Mouse (Mus musculus) ovary, postnatal 10 days (tissue): ENCODE data around the gene Cux2.

ENCODE experiments used
- DNase-seq: peaks from one replicate; pipeline ENCODE4 v3.0.0; 2022; ENCODE audit warnings: low spot score

Gene Cux2

DNA sequence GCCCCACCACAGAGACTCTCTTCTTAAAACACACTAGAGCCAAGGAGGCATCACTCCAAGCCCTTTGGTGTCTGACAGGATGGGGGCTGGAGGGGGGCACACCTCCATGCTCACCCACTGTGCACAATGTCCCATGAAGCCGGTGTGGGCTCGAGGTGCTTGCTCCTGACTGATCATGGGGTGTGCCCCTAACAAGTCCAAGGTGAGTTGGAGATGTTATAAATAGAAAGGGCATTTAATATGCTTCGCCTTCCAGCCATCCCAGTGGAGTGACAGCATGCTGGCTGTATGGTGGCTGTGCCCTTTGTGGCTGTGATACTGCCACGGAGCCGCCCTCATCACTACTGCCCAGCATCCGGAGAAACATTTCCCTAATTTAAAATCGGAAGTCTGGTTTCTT, 87.5 kb downstream of the Cux2 start:
- DNase-seq: no peak

DNA sequence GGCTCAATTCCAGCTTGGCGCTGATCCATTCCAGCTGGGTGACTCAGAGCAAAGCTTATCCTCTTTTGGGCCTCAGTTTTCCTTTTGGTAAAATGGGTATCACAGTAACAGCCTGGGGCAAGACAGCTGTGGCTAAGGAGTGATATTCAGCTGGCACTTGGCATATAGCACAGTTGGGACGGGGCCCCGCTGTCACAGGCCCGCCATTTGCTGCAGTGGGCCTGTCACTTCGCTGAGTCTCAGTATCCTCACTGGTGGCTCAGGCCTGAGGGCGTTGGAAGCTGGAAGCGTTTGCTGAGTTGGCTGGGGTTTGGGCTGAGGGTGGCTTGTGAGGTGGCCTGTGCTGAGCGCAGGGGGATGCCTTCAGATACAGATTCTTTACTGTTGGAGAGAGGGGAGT, 88.6 kb downstream of the Cux2 start:
- no peak for DNase-seq

DNA sequence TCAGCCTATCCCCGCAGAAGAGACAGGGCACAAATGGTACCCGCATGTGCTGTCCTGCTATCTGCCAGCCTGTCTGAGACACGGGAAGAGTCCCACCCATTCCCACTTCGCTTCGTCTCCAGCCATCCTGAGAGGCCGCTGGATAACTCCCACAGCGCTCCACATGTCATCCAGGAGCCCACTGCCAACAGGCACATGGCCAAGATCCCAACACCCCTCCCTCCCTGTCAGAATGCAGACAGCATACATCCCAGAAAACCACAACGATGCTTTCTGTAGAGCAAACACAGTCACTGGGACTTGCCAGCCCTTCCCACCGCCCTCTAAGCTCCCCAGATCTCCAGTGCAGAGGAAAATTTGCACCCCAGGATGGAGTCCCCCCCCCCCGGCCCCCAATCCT, 90.2 kb downstream of the Cux2 start:
- DNase-seq: no peak

DNA sequence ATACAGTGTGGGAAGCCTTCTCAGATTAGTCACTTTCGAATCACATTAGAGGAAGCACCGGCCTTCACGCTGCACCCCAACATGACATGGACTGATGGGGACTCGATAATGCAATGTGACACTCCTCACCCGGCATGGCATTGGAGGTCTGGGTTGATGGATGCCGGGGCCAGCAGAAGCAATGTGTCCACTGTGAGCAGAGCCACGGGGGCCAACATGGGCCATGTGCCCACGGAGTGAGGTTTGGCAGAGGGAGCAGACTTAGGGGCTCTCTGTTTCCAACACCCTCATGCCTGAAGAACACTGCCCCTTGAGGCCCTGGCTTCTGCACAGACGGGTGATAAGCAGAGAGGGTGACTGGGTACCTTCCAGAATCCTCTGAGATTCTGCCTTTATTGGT, 91.4 kb downstream of the Cux2 start:
- no peak for DNase-seq

DNA sequence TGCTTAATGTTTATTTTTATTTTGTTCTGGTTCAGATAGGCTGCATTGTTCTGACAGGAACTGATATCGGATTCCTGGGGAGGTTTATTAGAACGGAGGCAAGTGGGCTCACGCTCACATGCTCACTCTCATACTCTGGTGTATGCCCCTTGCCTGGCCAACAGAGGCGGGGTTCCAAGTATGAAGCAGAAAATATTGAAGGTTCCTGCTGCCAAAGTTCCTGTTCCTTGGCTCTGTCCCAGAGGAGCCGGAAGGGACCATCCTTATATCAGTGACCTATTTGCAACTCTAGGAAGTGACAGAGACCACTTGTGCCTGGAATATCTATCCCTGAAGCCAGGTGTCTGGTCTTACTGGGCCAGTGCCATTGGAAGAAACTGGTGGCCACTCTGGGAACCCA, 94.1 kb downstream of the Cux2 start:
- DNase-seq: no peak

DNA sequence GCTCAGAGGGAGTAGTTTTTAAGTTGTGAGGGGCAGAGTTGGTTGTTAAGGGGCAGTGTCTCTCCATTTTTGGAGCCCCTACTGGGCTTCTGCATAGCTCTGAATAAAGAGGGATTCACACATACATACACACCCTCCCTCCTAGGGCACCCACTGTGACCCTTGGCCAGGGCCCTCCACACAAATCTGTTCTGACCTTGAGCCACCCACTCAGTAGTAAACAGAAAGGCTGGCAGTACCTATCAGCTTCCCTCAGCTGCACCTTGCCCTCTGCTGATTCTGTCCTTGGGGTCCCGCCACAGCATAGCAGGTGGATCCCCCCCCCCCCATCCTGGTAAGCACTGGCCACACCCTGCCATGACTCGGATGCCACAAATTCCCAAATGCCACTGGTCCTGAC, 99.7 kb downstream of the Cux2 start:
- no peak for DNase-seq

DNA sequence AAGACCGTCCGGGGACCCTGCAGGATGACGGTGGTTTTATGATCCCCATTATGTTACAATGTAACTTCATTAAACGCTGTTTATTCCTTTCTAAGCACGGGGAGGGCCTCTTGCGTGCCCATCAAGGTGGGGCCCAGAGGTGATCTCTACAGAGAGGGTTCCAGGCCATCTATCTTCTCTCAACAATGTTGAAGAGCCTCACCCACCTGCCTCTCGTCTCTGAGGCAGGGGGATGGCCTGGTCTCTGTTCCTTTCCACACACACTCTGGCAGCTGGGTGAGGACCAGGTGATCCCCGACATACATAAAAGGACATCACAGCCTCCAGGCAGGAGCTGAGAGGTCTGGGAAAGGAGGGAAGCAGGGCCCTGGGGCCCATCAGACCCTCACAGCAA, 100.9 kb downstream of the Cux2 start:
- no peak for DNase-seq

DNA sequence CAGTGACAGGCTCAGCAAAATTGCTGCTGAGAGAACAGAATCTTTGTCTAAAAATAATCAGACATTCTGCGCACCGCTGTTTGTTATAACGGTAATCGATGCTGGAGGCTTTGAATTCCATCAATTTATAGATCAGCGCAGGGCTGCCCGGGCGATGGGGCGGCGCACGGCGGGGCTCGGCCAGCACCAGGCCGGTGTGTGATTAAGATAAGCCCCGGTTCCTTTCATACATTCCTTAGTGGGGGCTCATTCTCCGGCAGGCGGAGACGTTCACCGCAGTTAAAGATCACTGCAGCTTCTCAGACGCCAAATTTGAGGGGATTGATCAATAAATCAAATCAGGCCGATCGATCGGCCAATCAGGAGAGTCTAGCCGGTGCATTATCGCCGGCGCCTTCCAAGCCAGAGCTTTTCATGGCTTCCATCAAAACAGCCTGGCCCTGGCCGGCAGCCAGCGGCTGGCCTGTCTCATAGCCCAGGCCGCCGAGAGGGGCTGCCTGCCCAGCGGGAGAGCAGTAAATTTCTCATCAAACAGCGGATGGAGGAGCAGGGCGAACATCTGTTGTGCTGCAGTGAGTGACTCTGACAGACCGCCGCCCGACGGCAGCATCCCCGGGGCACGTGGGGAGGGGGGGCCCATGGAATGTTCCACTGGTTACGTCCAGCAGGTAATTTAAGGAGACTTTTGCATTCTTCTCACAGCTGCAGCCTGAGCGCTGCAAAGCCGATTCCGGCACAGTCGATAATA, 101.4 kb downstream of the Cux2 start:
- peak; percentile 19 for DNase-seq

DNA sequence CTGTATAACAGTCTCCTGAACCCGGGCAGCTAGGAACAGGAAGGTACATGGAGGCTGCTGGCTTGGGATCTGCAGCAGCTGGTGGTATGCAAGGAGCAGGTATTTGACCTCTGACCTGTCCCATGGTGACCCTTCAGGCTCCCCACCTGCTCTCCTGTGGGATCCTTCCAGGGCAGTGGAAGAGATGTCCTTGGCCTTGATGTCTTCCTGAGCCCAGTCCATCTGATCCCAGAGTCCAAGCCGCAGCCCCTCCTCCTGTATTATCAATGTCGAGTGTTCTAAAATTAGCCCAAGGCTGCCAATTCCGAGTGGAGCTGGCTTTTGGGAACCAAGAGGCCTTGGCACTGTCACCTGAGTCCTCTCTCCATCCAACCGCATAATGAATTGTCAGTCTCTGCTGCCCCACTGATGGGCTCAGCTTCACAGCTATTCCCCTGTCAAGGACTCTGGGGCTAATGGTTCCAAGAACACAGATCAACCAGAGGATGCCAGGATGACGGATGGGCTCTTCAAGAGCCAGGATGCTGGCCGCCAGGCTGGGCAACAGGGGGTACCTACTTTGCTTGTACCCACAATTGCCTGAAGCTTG, 103.2 kb downstream of the Cux2 start:
- no peak for DNase-seq

DNA sequence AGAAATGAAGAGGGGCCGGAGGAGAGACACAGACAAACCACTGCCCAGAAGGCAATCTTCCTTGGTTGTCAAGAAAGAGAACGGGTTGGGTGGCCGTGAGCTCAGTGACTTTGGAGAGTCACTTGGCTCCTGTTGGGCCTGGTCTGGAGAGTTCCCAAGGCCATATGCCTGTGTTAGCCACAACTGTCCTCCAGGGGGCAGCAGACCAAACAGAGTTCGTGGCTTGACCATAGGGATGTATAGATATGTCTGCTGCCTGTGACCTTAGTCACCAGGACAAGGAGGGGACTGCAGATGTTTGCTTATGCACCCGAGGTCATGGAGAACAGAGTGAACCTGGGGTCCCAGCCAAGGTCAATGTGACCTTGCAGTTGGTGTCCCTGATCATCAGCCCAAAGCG, 104.1 kb downstream of the Cux2 start:
- no peak for DNase-seq

DNA sequence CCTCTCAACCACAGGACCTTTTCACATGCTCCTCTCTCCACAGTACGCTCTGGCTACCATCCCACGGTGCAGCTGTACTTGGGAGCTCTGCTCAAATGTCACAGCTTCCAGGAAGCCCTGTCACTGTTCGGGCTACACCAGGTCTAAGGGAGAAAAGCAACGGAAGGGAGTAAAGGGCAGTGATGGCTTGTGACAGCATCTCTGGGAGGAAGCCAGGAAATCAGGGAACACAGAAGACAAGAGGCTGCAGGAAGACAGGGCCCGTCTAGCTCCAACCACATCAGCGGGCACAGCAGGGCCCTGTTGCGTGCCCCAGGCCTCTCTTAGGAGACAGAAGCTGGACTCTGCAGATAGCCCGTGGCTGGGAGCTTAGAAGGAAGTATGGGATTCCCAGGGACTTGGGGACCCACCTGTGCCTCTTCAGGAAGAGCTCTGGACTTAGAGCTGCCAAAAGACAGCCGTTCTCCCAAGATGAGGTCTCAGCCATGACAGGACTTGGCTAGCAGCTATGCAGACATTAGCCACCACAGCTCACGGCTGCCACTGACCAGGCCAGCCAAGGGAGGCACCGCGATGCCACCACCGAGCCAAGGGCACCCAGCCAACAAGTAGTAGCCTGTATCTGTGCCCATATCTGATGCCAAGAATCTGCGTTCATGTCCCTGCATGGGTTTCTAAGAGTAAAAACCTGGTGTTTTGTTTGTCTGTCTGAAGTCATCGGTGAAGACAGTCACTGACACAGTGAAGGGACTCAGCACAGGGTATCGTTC, 105.7 kb downstream of the Cux2 start:
- no peak for DNase-seq

DNA sequence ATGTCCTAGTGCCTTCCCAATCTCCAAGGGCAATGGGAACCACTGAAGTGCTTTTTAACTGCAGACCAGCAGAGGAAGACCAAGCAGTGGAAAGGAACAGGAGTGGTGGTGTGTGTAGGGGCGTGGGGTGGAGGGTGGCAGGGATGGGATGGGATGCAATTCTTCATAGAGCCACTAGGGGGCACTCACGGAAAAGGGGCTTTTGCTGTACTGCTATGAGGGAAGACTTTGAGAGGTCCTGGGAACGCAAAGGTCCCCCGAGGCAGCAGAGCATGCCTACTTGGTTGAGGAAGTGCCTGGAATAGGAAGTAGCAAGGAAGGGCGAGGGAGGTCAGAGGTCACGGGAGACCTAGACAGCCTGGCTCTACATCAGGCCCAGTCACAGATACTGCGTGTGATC, 106.4 kb downstream of the Cux2 start:
- DNase-seq: no peak

DNA sequence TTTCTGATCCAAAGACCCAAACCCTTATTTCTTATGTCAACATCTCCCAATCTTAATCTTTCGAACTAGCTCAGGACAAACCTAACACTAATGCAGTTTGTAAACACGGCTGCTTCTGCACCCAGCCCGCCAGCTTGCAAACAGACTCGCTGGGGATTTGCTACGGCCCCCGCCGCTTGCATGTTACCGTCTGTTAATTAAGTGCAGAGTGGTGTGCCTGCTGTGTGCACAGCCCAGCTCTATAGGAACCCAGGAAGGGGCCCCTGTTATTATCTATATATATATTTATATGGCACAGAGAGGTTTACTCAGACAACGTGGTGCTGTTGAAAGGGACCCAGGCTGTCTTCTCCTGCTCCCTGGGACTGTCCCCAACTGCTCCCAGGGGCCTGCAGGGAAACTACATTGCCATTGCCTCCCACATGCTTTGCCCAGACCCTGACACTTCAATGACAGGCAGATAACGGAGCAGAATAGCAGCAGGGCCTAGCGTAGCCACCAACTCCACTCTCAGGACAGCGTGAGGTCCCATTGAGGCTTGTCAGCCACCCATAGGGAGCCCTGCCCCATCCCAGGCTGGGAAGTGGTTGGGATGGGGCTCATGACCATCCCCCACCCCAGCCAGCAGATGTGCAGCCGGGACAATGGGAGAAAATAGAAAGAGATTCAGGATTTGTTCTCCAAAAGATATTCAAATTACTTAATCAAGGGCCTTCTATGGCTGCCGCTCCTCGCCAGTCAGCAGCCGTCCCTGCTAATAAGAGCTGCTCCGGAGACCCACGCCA, 111.6 kb downstream of the Cux2 start:
- DNase-seq: no peak

DNA sequence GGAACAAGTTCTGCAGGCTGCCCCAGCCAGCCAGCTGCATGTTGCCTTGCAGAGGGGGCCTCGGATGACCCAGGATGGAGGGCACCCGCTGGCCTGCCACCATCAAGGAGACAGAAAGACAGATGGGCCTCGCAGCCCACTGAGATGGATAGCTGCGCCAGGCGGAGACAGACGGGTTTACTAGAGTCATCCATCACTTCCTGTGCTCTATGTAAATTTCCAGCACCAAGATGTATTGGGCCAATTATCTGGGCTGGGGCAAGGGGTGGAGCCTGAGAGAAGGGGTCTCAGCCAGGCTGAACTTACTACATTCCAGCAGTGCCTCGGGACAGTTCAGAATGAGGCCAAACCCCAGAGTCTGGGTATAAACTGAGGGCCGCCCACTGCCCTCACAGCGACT, 119.6 kb downstream of the Cux2 start:
- DNase-seq: no peak

DNA sequence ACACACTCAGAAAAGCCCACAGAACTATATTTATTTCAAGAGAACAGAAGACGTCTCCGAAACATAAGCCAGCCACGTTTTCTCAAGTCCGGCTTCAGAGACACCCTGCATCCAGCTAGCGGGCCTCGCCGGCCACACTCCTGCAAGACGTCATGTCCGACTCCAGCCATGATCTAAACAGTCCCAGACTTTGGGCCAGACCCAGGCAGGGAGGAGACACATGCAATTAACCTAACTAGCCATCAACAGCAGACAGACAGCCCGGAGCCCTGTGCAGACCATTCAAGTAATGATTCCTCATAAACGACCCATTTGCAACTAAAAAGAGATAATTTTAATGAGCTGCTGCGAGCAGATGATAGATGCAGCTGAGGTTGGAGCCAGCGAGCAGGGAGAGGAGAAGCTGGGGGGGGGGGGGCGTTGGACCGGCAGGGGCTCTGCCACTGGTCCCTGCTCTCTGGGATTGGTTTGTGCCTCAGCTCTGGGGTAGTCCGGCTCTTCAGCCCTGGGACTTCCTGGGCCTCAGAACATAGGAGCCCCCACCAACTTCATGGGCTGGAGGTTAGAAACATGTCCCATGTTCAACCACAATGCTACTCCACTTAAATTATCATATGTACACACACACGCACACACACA, 121.4 kb downstream of the Cux2 start:
- DNase-seq: no peak

DNA sequence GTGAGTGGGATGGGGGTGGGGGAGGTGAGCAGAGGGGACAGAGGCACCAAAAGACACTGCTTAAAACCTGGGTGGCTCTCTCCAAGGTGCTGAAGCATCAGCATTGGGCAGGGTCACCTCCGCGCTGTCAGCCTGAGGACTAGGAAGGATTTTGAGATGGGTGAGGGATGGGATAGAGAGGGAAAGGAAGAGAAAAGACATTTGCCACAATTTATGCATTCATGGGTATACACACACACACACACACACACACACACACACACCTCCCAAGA, 123.4 kb downstream of the Cux2 start:
- no peak for DNase-seq

DNA sequence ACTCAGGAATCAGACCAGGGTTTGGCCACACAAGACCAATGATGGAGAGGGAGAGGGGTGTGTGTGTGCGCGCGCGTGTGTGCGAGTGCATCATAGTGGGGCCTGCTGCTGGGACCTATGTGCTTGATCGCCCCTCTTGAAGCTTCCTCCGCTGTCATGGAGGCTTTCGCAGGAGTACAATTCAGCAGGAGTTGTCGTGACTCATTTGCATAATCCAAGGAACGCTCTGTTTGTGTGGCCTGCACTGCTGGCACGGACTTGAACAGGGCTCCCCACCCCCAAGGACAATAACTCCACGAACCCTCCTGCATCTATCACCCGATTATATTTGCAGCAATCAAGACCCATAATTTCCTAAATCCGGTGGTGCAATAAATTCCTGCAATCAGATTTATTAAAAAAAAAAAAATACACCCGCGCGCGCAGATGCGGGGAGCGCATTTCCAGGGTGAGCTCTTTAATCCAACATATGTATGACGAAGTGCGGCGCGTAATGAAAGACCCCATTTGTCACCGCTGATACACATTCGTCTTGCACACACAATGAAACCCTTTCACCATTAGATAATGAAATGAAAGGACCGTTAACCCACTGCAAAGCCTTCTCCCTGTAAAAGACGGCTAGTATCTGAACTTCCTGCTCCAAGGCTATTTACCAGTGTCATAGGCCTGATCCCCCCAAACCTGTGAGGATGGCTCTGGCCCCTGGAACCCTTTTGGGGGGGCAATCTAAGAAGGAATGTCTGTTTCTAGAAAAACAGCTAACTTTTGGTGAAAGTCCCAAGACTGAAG, 124.0 kb downstream of the Cux2 start:
- DNase-seq: no peak

DNA sequence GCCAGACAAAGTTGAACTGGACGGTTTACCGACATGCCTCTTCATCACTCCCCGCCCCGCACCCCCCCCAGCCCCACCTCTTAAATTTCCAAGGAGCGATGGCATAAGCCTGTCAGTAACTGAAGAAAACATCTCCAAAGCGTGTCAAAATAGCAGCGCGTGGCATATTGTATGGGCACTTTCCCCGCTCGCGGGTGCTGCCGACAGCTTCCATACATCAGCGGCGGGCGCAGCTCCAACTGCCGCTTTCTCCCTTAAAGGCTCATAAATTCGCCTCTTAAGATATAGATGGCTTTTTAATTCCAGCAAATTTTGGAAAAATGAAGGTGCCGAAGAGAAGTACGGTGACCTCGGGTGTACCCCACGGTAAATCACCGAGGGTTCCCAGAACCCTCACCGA, 124.6 kb downstream of the Cux2 start:
- no peak for DNase-seq

DNA sequence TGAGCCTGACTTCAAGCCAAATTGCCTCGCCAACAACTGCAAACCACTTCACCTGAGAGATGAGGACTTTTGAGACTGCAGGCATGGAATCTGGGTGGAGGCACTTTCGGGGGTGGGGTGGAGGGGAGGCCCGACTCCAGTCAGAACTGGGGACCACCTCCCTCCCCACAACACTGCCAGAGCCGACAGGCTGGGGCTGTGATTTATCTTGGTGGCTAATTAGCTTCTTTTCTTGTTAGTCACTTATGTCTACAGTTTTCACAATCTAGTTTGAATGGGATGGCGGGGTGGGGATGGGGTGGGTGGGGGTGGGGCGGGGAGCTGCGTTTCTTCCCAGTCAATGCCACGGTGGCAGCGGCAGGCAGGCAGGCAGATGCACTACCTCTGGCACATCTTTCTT, 125.5 kb downstream of the Cux2 start:
- DNase-seq: no peak

DNA sequence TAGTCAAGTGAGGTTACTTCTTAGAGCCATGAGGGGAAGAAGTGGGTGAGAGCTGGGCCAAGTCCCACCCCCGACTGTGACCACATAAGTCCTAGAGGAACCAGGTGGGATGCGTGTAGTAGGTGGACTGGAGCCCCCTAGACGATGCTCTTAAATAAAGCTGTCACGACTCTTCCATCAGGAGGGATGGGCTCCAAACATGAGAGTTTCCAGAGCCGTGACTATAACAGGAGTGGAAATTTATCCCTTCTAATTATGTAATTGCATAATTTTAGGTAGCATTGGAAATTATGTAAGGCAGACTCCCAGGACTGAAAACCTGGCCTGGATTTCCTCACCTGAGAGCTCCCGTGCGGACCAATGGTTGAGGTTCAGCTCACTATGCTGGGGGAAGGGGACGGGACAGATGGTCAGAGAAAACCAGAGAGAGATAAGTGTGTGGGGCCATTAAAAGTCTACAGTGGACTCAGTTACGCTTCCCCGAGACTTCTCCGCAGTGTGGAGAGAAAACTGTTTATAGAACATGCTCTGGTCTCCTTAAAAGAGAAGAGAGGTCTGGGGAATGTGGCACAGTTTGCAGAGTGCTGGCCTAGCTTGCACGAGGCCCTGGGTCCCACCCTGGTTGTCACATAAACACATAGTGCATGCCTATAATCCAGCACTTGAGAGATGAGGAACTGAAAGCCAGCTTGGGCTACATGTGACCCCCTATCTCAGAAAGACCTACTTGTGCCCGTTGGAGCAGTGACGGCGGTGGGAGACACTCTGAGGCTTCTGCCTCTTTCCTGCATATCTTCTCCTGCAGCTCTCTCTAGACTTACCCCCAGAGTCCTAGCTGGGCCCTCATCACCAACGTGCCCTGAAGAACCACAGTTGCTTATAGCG, 126.7 kb downstream of the Cux2 start:
- DNase-seq: no peak

DNA sequence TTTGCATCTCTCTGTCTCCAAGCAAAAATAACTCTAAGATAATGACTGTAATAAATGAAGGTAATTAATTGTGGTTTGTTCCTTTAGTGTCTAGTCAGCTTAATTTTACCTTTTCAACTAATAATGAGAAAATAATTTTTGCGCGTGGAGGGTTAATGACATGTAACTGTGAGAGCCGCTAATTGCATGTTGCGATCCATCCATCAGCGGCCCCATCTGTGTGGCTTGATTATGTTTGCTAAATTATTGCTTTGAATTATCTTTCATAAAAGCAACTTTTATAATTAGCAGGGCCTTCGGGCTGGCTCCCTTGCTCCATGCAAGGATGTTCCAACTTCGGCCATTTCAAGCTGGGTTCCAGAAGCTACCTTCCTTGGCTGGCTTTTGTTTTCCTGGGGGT, 130.7 kb downstream of the Cux2 start:
- DNase-seq: no peak
